Mouse (Mus musculus) thymus, adult 2 months (tissue): Measurements from ENCODE around the gene Cenpn.

Experiments
- CTCF ChIP-seq: fragments of 200-500 bp; IDR thresholded peaks from 2 replicates; pipeline ENCODE4 v1.5.1; 2012; ENCODE audit warnings: mild to moderate bottlenecking, control low read depth, low read length, moderate library complexity, borderline replicate concordance; ENCODE audit not compliant: control insufficient read depth, poor library complexity, insufficient read depth; ENCODE audit errors: extremely low read depth
- POLR2A ChIP-seq: fragments of 200-500 bp; IDR thresholded peaks from 2 replicates; pipeline ENCODE4 v1.6.1; 2012; ENCODE audit warnings: mild to moderate bottlenecking, low read length, control low read depth, moderate library complexity; ENCODE audit not compliant: control insufficient read depth, poor library complexity, insufficient read depth; ENCODE audit errors: extremely low read depth

- TF ChIP-seq POLR2A (no peak), CTCF (peak; percentile 91)
Measured at GRCm38 (mm10) chr8:116927880-116928279, 6.3 kb downstream of the Cenpn start.
